Mouse (Mus musculus): ENCODE results near the gene Abhd11.

DNA sequence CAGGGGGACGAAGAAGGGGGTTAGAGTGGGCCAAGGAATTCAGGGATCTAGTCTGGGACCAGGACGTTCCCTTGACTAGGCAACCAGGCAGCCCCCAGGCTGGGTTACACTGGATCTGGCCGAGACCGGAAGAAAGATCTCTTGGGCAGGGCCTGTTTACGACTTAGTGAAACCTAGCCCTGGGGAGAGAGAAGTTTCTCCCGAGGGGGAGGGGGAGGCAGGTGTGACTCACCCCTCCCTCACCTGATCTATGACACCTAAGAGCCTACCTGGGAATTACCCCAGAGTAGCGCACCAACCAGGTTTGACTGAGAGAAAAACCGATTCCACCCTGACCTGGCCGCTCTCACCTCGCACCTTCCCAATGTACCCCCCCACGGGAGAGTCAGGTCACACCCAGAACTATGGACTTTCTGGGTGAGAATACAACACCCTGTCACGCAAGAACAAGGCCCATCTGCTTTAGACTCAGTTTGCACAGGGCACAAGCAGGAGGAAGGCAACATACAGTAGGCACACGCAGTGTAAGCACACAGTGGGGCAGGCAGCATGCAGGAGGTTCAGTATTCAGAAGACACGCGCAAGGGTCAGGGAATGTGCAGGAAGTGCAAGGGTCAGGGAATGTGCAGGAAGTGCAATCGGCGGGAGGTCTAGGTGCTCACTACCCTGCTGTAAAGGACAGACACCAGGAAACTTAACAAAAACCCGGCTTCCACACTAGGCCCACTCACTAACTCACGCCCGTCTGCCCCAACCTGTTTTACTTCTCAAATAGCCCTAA lies 41.6 kb upstream of the Abhd11 start:
- TF ChIP-seq POLR2A (IDR thresholded peaks at IDR 0.05; ENCODE audit: borderline replicate concordance, control insufficient read depth, low read depth, low read length) (no peak), CTCF (IDR thresholded peaks at IDR 0.05; ENCODE audit: control insufficient read depth, insufficient read depth, low read length) (no peak)

Measured in bone marrow, adult 2 months (tissue).